Mouse (Mus musculus): ENCODE data around the gene Olfr955. TPM values are rescaled to one million over a fixed set of nuclear protein-coding genes. Genes with fewer than 3 reads are reported as not detected.

Olfr955 gene
- not detected in 2 replicates for polyA plus RNA-seq (2012; rRNA removed)

DNA sequence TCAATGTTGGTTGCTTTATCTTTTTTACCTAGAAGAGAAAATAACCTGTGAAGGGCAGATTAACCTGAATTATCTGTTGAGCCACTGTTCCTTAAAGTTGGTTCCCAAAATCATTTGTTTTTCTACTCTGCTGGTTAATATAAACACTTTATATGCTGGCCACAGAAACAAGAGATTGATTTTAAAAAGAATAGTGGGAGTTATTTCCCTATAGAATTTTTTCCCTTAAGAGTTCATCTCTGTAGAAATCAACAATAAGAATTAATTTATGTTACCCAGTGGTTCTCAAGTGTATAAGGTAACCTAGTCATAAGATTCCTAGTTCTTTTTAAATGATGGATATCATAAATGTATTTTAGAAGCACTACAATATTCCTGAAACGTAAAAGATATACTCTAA lies at the start of gene Olfr955:
Gene Olfr955, minus strand, starts transcription at position 101 of the 400 bp plus-strand sequence.
- WGBS, result 29% methylated on average over 1 of the region's 1 CpGs
- DNase-seq, result no peak
- Histone ChIP-seq H3K4me1 (ENCODE audit: control insufficient read depth, insufficient read depth, low read length) (no peaks in the 10 kb centered on the region), H3K4me3 (replicated peaks; ENCODE audit: extremely low read depth, low read depth, low read length) (no peak within 1 kb of the TSS)
- TF ChIP-seq POLR2A (IDR thresholded peaks at IDR 0.05; ENCODE audit: borderline replicate concordance, extremely low read depth, low read depth, low read length) (no peak), CTCF (IDR thresholded peaks at IDR 0.05; ENCODE audit: insufficient read depth, low read length) (no peak)

GRCm38 (mm10) chr9:39518595-39518994 lies 46.9 kb upstream of the Olfr955 start:
- Histone ChIP-seq H3K4me1 (ENCODE audit: control insufficient read depth, insufficient read depth, low read length) (no peaks in the 10 kb centered on the region), H3K4me3 (replicated peaks; ENCODE audit: extremely low read depth, low read depth, low read length) (no peak overlapping the region)
- no peak for TF ChIP-seq POLR2A (IDR thresholded peaks at IDR 0.05; ENCODE audit: borderline replicate concordance, extremely low read depth, low read depth, low read length)
- no peak for TF ChIP-seq CTCF (IDR thresholded peaks at IDR 0.05; ENCODE audit: insufficient read depth, low read length)
- DNase-seq, result no peak

DNA sequence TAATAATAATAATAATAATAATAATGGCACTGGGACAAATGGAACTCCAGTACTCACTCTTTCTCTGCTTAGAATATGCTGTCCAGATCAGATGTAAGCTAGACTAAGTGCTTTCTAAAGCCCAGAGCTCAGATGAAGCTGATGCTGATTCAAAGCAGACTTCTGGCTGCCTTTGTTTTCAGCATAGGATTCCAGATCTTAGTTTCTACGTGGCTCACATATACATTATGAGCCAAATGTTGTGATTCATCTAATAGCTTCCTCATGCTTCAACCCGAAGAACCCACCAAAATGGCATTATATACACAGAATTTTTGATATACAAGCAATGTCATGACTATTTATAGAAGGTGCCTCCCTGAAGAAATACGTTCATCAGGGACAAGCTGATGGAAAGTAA lies 43.8 kb upstream of the Olfr955 start, which contains the start of gene Olfr957:
Gene Olfr957, minus strand, starts transcription at position 279 of the 400 bp plus-strand sequence.
- H3K4me1 ChIP-seq (ENCODE audit: control insufficient read depth, insufficient read depth, low read length), result no peaks in the 10 kb centered on the region
- no peak within 1 kb of the TSS for H3K4me3 ChIP-seq (replicated peaks; ENCODE audit: extremely low read depth, low read depth, low read length)
- WGBS, result 45% methylated on average over 3 of the region's 3 CpGs
- TF ChIP-seq POLR2A (IDR thresholded peaks at IDR 0.05; ENCODE audit: borderline replicate concordance, extremely low read depth, low read depth, low read length), result no peak
- TF ChIP-seq CTCF (IDR thresholded peaks at IDR 0.05; ENCODE audit: insufficient read depth, low read length), result no peak
- no peak for DNase-seq

DNA sequence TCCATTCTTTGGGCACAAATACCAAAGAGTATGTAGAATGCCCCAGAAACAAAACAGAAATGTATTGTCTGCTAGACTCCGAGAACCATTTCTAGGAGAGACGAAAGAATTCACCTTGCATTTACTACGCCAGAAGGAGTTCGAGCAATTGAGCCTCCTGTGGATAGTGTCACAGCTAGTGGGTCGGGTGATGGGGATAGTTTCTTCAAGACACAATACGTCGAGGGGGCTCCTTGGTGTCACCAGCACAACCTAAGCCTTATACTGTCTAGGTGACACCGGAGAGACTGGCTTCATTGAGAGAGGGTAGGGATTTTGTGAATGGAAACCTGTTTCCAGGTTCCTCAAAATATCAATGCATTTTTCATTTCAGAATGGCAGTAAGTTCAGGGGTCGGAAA lies 37.7 kb upstream of the Olfr955 start:
- WGBS, result 80% methylated on average over 9 of the region's 9 CpGs
- DNase-seq, result no peak
- TF ChIP-seq POLR2A (IDR thresholded peaks at IDR 0.05; ENCODE audit: borderline replicate concordance, extremely low read depth, low read depth, low read length) (no peak), CTCF (IDR thresholded peaks at IDR 0.05; ENCODE audit: insufficient read depth, low read length) (no peak)

GRCm38 (mm10) chr9:39508998-39509397 lies 37.3 kb upstream of the Olfr955 start:
- DNase-seq, result no peak
- WGBS, result 10% methylated on average over 6 of the region's 6 CpGs

More for the DNA sequence above, 37.7 kb upstream of the Olfr955 start:
- H3K4me1 ChIP-seq (ENCODE audit: control insufficient read depth, insufficient read depth, low read length), result no peaks in the 10 kb centered on the region
- H3K4me3 ChIP-seq (replicated peaks; ENCODE audit: extremely low read depth, low read depth, low read length), result no peak overlapping the region

GRCm38 (mm10) chr9:39493895-39494294 lies 22.2 kb upstream of the Olfr955 start, which contains the start of gene Olfr44:
TSS of gene Olfr44 (minus strand) at chr9:39493995.
- no peak for TF ChIP-seq CTCF (IDR thresholded peaks at IDR 0.05; ENCODE audit: insufficient read depth, low read length)
- no peak for TF ChIP-seq POLR2A (IDR thresholded peaks at IDR 0.05; ENCODE audit: borderline replicate concordance, extremely low read depth, low read depth, low read length)
- H3K4me1 ChIP-seq (ENCODE audit: control insufficient read depth, insufficient read depth, low read length), result no peaks in the 10 kb centered on the region
- WGBS, result 74% methylated on average over 2 of the region's 2 CpGs
- no peak within 1 kb of the TSS for H3K4me3 ChIP-seq (replicated peaks; ENCODE audit: extremely low read depth, low read depth, low read length)
- no peak for DNase-seq

More at GRCm38 (mm10) chr9:39508998-39509397, 37.3 kb upstream of the Olfr955 start:
- no peak overlapping the region for H3K4me3 ChIP-seq (replicated peaks; ENCODE audit: extremely low read depth, low read depth, low read length)
- H3K4me1 ChIP-seq (ENCODE audit: control insufficient read depth, insufficient read depth, low read length), result no peaks in the 10 kb centered on the region
- TF ChIP-seq POLR2A (IDR thresholded peaks at IDR 0.05; ENCODE audit: borderline replicate concordance, extremely low read depth, low read depth, low read length), result no peak
- TF ChIP-seq CTCF (IDR thresholded peaks at IDR 0.05; ENCODE audit: insufficient read depth, low read length), result no peak

DNA sequence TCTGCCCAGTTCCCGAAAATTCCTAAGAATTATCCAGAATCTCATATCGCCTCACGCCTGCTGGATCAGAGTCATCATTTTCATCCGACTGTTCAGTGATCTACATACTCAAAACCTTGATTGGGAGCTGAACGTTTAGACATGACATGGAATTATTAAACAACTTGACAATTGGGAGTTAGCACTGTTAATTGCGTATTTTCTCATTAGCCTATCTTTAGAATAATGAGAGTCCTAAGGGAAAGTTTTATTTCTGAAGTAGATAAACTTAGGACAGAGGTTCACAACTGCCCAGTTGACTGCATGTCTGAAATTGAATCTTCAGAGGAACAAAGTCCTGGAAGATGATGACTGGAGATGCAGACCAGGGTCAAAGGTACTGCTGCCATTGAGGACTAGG lies 15.3 kb downstream of the Olfr955 start, which contains the start of gene Olfr954:
Gene Olfr954, plus strand, starts transcription at position 301 of the 400 bp plus-strand sequence.
- Histone ChIP-seq H3K4me1 (ENCODE audit: control insufficient read depth, insufficient read depth, low read length) (no peaks in the 10 kb centered on the region), H3K4me3 (replicated peaks; ENCODE audit: extremely low read depth, low read depth, low read length) (no peak within 1 kb of the TSS)
- 79% methylated on average over 6 of the region's 6 CpGs for WGBS
- no peak for TF ChIP-seq CTCF (IDR thresholded peaks at IDR 0.05; ENCODE audit: insufficient read depth, low read length)
- TF ChIP-seq POLR2A (IDR thresholded peaks at IDR 0.05; ENCODE audit: borderline replicate concordance, extremely low read depth, low read depth, low read length), result no peak
- no peak for DNase-seq

DNA sequence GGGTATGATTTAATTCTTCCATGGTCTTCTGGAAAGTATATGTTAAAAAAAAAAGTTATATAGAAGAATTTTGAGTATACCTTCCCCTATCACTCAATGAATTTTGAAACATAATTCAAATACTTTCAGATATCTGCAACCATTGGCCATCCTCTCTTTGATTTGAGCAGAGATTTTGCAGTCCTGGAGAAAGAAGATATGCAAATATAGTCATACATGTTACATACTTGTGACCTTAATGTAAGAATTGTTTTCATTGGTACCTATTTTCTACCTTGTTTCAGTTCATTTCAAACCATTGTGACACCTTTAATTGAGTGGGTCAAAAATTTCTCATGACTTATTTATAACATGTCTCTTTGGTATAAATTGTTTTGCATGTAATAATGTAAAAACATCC lies 44.7 kb downstream of the Olfr955 start, which contains the start of gene Olfr952:
Gene Olfr952, minus strand, starts transcription at position 101 of the 400 bp plus-strand sequence.
- Histone ChIP-seq H3K4me3 (replicated peaks; ENCODE audit: extremely low read depth, low read depth, low read length) (no peak within 1 kb of the TSS), H3K4me1 (ENCODE audit: control insufficient read depth, insufficient read depth, low read length) (no peaks in the 10 kb centered on the region)
- TF ChIP-seq CTCF (IDR thresholded peaks at IDR 0.05; ENCODE audit: insufficient read depth, low read length), result no peak
- TF ChIP-seq POLR2A (IDR thresholded peaks at IDR 0.05; ENCODE audit: borderline replicate concordance, extremely low read depth, low read depth, low read length), result no peak
- DNase-seq, result no peak

Other genes starting within 250 kb of the Olfr955 start
- not detected in 2 replicates for gene Olfr1537, start 221.9 kb downstream of the Olfr955 start, polyA plus RNA-seq (2012; rRNA removed)
- not detected in 2 replicates for gene Olfr945, start 195.1 kb downstream of the Olfr955 start, polyA plus RNA-seq (2012; rRNA removed)
- gene Olfr948, start 145.9 kb downstream of the Olfr955 start, polyA plus RNA-seq (2012; rRNA removed), result not detected in 2 replicates
- gene Olfr951, start 84.5 kb downstream of the Olfr955 start, polyA plus RNA-seq (2012; rRNA removed), result not detected in 2 replicates
- gene Olfr952, start 44.8 kb downstream of the Olfr955 start, polyA plus RNA-seq (2012; rRNA removed), result not detected in 2 replicates
- gene Olfr954, start 15.2 kb downstream of the Olfr955 start, polyA plus RNA-seq (2012; rRNA removed), result not detected in 2 replicates
- gene Olfr44, start 22.1 kb upstream of the Olfr955 start, polyA plus RNA-seq (2012; rRNA removed), result not detected in 2 replicates
- gene Olfr957, start 43.9 kb upstream of the Olfr955 start, polyA plus RNA-seq (2012; rRNA removed), result not detected in 2 replicates
- gene Olfr958, start 82.1 kb upstream of the Olfr955 start, polyA plus RNA-seq (2012; rRNA removed), result not detected in 2 replicates
- gene Olfr959, start 103.6 kb upstream of the Olfr955 start, polyA plus RNA-seq (2012; rRNA removed), result not detected in 2 replicates
- 0.25 and 0.56 TPM in 2 replicates for gene AW551984, start 132.5 kb upstream of the Olfr955 start, polyA plus RNA-seq (2012; rRNA removed)
- gene Olfr148, start 138.7 kb upstream of the Olfr955 start, polyA plus RNA-seq (2012; rRNA removed), result not detected in 2 replicates
- not detected in 2 replicates for gene Olfr960, start 149.4 kb upstream of the Olfr955 start, polyA plus RNA-seq (2012; rRNA removed)
- gene Olfr961, start 173.1 kb upstream of the Olfr955 start, polyA plus RNA-seq (2012; rRNA removed), result not detected in 2 replicates
- gene Olfr963, start 195.3 kb upstream of the Olfr955 start, polyA plus RNA-seq (2012; rRNA removed), result not detected in 2 replicates
- not detected in 2 replicates for gene Olfr149, start 235.2 kb upstream of the Olfr955 start, polyA plus RNA-seq (2012; rRNA removed)
- gene Olfr965, start 239.4 kb upstream of the Olfr955 start, polyA plus RNA-seq (2012; rRNA removed), result not detected in 2 replicates